Mouse (Mus musculus) megakaryocyte-erythroid progenitor cell, adult 5-6 weeks (primary cell): ENCODE measurements around the gene Trim16. TPM values are rescaled to one million over a fixed set of nuclear protein-coding genes. Genes with fewer than 3 reads are reported as not detected.

Experiments
- ATAC-seq: replicated peaks from 2 replicates; pipeline ENCODE4 v1.8.0; 2016; ENCODE audit warnings: mild to moderate bottlenecking, inconsistent platforms; ENCODE audit not compliant: severe bottlenecking, poor library complexity, low FRiP score, low TSS enrichment
- total RNA-seq, 2 experiments: library from RNA; stranded (forward) in 1 of 2; stranded (reverse) in 1 of 2; fragments of 200-1000, 215-1000 nt in 1 of 2; fragments of >200 nt in 1 of 2; fragmentation: Nextera tagmentation in 1 of 2; gene quantifications; 2 replicates each; pipeline ENCODE4 v1.2.3; 2014 to 2017

The Trim16 gene
- 7.5 and 9.7 TPM in 2 replicates for total RNA-seq (2014; fragmentation: Nextera tagmentation)
- 5.5 and 8.4 TPM in 2 replicates for total RNA-seq (2017)

- peak; percentile 84 for ATAC-seq
Measured at GRCm38 (mm10) chr11:62820059-62820541, at the start of gene Trim16. TSS of gene Trim16 (plus strand) at chr11:62820231.

GRCm38 (mm10) chr11:62776510-62776909, 43.5 kb upstream of the Trim16 start:
- ATAC-seq = no peak

- peak; percentile 92 for ATAC-seq
Measured at GRCm38 (mm10) chr11:62788935-62789616, 31.0 kb upstream of the Trim16 start, which contains the start of gene Zfp286. TSS of gene Zfp286 (minus strand) at chr11:62789462.

DNA sequence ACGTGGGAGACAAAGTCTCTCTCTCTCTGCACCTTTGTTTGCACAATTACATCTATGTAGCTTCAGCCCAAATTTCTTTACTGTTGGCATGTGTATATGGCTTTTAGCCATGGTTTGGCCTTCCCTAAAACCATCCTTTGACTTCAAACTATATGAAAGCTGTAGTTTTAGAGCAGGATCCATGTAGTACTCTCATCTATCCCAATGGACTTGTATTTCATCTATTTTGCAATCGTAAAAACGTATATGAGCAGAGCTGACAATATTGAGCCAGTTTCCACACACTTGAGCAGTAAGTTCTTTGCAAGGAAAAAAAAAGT, 30.5 kb upstream of the Trim16 start:
- ATAC-seq = no peak

GRCm38 (mm10) chr11:62804119-62804518, 15.9 kb upstream of the Trim16 start:
- no peak for ATAC-seq

DNA sequence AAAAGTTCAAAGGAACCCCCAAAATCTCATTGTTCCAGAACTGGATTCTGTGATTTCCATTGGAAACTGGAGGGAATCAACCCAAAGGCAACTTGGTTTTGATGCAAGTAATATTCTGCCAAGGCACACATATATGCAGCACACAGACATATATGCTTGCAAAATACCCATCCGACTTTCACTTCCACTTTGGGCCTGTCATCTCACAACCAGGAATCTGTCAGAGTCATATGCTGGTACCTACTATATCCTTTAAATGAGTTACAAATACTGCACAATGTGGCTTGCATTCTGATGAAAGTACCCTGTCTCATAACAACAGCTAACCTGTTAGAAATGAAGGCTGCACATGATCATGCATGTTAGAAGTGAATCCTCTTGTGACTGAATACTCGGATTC, 12.1 kb upstream of the Trim16 start:
- ATAC-seq = no peak

DNA sequence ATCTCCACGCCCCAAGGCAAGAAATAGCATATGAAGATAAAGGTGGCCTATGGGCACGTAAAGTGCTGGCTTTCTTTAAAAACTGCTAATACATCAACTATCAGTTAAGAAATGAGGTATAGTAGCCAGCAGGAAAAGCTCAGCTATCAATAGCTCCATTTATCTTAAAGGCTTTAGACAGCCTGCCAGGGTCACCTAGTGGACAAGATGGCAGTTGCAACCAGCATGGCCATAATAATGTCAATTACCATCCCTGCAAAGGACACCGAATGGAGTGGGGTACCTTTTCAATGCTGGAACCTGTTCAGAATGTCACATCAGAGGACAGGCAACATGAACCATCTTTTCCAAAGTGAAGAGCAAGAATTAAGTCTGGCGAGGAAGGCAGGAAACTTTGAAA, 10.8 kb upstream of the Trim16 start:
- ATAC-seq = peak; percentile 86

DNA sequence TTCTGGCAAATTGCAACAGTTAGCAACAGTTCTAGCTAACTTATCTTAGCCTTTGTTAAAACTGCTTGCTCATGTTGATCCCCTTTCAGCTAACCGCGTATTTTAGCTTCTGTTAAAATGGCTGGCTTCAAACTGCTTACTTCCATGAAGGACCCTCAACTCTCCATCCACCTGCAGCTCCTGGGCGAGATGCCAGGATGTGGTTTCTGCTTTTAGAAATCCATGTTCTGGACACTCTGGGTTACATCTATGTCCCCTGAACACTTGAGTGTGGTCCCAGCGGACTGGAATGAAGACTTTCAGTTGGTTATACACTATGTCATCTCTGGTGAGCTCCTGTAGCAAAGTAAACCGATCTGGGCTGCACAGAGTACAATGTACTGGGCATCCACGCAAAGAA, 7.8 kb upstream of the Trim16 start:
- no peak for ATAC-seq

DNA sequence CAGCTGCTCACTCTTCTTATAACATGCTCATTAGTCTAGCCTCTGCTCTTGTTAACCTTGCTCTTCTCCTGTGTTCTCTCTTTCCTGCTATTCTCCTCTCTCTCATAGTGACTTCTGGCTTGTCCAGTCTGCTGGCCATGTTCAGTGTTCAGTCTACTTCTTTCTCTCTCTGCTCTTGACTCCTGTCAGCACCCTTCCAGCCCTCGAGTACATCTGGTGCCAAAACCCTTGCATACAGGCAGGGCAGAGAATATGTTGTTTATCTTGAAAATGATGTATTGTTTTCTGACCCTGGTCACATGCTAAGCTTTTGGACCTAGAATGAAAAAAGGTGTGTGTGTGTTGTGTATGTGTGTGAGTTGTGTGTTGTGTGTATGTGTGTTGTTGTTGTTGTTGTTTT, 6.5 kb upstream of the Trim16 start:
- no peak for ATAC-seq

DNA sequence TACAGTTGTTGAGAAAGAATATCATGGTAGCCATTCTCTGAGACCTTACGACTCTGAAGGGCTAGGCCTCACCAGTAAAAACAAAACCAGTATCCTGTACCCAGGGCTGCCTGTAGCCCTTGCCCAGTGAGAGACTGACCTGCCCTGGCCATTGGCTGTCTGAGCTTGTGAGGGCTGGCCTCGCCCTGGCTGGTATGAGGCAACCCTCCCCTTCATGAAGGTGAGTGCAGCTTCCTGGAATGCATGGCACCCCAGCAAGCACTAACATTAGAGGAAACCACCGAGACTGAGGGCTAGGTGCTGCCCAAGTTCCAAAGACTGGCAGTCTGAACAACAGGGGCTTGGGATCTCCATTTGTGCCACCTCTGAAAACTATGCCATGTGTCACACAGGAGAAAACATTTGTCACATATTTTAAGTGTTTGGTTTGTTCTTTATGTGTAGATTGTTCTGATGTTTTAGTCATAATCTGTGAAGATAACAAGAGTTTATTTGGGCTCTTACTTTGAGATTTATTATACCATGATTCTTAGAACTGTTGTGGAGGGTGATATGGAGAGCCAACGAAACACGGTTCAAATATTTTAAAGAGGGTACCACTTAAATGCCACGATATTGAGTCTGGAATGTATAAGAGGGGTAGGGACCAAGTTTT, 5.9 kb upstream of the Trim16 start:
- no peak for ATAC-seq

GRCm38 (mm10) chr11:62814625-62815024, 5.4 kb upstream of the Trim16 start:
- peak; percentile 82 for ATAC-seq

DNA sequence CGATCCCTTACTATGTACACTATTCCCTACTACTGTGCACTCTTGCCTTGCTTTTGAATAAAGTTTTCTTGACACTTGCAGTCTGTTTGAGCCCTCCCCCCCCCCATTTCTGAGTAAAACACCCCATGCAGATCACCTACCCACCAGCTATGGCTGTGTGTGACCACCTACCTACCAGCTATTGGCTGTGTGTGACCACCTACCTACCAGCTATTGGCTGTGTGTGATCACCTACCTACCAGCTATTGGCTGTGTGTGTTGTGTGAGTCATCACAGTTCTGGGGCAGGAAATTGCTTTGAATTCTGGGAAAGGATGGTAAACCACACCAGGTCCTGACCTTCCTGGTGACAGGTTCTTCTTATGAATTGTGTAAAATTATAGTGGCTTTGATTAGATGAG, 4.6 kb upstream of the Trim16 start:
- ATAC-seq = no peak

DNA sequence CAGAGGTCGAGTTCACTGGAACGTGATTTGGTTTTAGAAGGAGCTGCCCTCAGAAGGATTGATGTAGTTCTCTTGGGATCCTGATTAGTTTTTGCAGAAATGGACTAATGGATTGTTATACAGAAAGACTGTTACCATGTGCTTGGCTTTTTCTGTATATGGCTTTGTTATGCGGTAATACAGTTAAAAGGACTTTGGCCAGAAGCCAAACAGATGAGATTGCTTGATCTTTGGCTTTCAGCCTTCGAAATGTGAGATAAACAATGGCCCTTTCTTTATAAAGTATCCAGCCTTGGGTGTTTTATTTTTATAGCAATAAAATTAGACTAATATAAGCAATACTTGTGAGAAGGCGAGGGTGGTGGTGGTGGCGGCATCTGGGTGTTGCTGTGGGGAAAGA, 3.4 kb upstream of the Trim16 start:
- ATAC-seq = no peak

GRCm38 (mm10) chr11:62819059-62819686, 858 bp upstream of the Trim16 start:
- ATAC-seq = peak; percentile 45

DNA sequence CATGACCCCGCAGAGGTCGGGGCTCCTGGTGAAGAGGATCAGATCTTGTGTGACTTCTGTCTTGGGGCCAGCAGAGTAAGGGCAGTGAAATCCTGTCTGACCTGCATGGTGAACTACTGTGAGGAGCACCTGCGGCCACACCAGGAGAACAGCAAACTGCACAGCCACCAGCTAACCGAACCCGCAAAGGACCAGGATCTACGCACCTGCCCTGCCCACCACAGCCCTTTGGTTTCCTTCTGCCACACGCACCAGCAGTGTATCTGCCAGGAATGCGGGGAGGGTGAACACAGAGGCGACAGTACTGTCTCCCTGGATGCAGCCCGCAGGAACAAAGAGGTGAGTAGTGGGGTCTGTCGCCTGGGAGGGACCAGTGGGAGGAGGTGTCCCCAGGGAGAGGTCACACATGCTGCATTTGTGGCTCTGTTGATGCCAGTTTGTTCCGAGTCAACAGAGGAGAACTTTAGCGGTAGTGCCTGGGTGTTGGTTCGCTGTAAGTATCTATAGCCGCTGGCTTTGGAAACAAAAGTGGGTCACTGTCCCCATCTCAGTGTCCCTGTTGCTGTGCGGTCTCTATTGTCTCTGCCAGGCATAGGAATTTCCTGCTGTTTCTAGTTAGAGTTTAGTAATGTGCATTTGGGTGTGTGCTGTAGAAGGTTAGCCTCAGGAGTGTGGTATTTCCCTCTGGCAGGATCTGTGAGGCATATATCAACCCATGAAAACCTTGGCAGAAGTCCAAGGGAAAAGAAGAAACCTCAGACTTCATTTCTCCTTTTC, 818 bp downstream of the Trim16 start:
- ATAC-seq = peak; percentile 19

DNA sequence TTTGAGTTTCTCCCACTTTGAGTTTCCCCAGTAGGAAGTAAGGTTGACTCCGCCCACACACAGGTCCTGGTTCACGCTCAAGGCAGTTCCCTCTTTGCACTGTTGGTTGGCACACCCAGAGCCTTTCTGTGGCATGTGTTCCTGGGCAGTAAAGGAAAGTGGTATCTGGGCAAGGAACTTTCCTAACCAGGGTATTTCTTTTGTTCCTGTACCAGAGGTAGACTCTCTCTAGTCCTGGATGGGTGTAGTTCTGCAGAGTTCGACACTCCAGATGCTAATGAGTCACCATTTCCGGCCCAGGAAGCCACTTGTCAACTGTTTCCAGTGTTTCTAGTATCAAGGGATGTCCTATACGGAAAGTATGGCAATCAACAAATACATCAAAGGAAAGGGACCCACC, 1.9 kb downstream of the Trim16 start:
- ATAC-seq = no peak

DNA sequence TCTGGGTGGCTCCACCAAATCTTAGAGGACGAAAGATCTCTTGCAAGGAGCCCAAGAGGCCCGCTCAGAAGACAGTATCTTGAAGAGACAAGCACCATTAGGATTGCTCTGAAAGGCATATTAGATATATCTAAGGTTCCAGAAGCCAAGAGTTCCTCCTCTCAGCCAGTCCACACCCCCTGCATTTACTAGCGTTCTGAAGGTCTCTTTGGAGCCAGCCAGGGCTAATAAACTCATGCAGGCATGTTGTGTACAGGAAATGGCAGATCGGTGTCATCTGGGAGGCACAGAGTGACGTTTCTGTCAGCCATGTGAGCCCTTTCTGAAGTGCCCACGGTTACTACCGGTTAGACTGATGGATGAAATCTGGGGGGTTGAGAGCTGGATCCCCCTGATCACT, 4.2 kb downstream of the Trim16 start:
- ATAC-seq = peak; percentile 5; the same call in 1 of the 2 replicates

GRCm38 (mm10) chr11:62825222-62826105, 5.4 kb downstream of the Trim16 start:
- ATAC-seq = no peak

DNA sequence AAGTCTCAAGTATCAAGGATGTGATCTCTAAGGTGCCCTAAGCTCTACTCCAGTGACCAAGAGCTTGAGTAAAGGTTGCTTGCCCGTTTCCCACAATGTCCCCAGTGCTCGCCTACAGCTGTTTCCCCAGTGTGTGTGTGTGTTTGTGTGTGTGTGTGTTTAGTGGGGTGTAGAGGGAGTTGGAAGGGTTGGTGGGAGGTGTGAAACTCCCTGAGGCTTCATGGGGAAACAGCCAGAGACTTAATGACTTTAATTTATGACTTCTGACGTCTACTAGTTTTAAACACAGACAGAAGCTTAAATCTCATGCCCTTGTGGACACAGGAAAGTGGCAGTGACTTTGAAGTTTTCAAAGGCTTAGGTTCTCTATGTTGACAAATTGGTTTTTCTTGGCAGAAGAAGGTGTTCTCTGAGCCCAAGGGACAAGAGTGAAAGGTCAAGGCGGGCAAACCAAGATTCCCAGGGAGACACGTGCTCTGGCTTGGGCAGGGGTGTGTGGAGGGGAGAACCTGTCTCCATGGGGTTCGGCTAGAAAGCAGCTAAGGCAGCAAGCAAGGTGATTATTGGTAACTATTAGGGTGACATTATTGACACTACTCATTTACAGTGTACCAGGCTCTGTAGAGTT, 6.2 kb downstream of the Trim16 start:
- ATAC-seq = no peak
